Mouse (Mus musculus): Measurements from ENCODE around the gene AI481877. TPM values are rescaled to one million over a fixed set of nuclear protein-coding genes. Genes with fewer than 3 reads are reported as not detected.

Gene AI481877
- polyA plus RNA-seq, 1 experiment from 2014 or later = not detected

GRCm38 (mm10) chr4:59167251-59167847 lies 28.6 kb upstream of the AI481877 start:
- no peaks in the 10 kb centered on the region for H3K36me3 ChIP-seq (ENCODE audit: poor library complexity, severe bottlenecking)
- no peaks in the 10 kb centered on the region for H3K4me1 ChIP-seq
- H3K4me2 ChIP-seq = no peak overlapping the region
- ATAC-seq = no peak
- WGBS = 87% methylated on average over 2 of the region's 2 CpGs
- no peak overlapping the region for H3K27ac ChIP-seq
- no peak overlapping the region for H3K9ac ChIP-seq
- no peak overlapping the region for H3K4me3 ChIP-seq
- H3K9me3 ChIP-seq (replicated peaks) = no peaks in the 10 kb centered on the region
- H3K27me3 ChIP-seq = no peaks in the 10 kb centered on the region

- Histone ChIP-seq H3K27ac (no peak overlapping the region), H3K4me2 (no peak overlapping the region), H3K36me3 (ENCODE audit: poor library complexity, severe bottlenecking) (no peaks in the 10 kb centered on the region), H3K9ac (no peak overlapping the region), H3K4me3 (no peak overlapping the region), H3K4me1 (no peaks in the 10 kb centered on the region), H3K9me3 (replicated peaks) (no peaks in the 10 kb centered on the region), H3K27me3 (no peaks in the 10 kb centered on the region)
- 84% methylated on average over 2 of the region's 2 CpGs for WGBS
- ATAC-seq = no peak
These were observed 25.3 kb upstream of the AI481877 start for GRCm38 (mm10) chr4:59164034-59164433.

DNA sequence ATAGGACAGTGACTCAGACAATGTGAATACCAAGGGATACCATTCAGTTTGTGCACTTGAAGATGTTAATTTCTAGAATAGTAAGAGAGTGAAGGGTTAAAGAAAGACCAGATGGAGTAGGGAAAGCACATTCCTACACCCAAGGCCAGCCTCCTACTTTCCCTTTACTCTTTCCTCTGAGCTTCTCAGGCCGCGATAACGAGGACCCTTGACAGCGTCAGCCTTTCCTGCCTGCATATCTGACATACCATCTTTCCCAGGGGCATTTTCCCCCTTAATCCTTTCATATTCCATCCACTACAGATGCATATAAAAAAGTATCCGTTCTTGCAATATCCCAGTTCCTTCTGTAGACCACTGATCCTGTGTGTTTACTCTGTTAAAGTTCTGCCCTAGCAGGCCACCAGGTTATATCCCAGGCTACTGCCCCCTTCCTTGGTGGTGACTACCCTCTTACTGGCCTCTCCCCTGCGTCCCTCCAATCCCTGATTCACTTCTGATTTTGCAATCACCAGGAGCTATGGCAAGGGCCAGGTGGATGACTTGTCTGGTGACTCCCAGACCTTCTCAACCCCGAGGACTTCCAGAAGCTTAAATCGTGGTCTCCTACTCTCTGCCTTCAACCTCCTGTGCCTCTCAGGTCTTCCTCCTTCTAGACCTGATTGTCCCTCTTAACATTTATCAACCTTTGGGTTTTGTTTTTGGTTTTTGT lies 22.3 kb upstream of the AI481877 start:
- Histone ChIP-seq H3K4me1 (no peaks in the 10 kb centered on the region), H3K27ac (no peak overlapping the region), H3K9ac (no peak overlapping the region), H3K9me3 (replicated peaks) (no peaks in the 10 kb centered on the region), H3K4me3 (no peak overlapping the region), H3K36me3 (ENCODE audit: poor library complexity, severe bottlenecking) (no peaks in the 10 kb centered on the region), H3K4me2 (no peak overlapping the region), H3K27me3 (no peaks in the 10 kb centered on the region)
- 79% methylated on average over 8 of the region's 8 CpGs for WGBS
- no peak for ATAC-seq

DNA sequence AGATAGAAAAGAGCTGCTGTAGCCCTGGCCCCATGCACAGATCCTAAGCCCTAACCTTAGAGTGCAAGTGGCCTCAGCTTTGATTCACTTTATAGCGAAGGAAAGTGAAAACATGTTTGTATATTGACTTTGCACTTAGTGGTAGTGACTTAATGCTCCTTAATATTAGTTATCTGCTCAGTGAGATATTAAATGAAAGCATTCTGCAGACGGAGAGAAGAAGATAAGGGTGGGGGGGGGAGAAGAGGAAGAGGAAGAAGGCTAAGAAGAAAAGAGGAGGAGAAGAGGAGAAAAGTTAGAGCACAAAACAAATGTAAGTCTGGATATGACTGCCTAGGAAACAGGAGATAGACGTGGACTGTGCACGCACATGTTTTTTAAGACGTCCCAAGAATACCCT lies 21.5 kb upstream of the AI481877 start:
- no peak overlapping the region for H3K27ac ChIP-seq
- ATAC-seq = no peak
- no peak overlapping the region for H3K4me3 ChIP-seq
- H3K9ac ChIP-seq = no peak overlapping the region
- no peaks in the 10 kb centered on the region for H3K36me3 ChIP-seq (ENCODE audit: poor library complexity, severe bottlenecking)
- H3K4me1 ChIP-seq = no peaks in the 10 kb centered on the region
- no peaks in the 10 kb centered on the region for H3K27me3 ChIP-seq
- WGBS = 91% methylated on average over 5 of the region's 5 CpGs
- H3K4me2 ChIP-seq = no peak overlapping the region
- no peaks in the 10 kb centered on the region for H3K9me3 ChIP-seq (replicated peaks)

- no peak for ATAC-seq
These were observed 18.9 kb upstream of the AI481877 start for GRCm38 (mm10) chr4:59157654-59158053.

DNA sequence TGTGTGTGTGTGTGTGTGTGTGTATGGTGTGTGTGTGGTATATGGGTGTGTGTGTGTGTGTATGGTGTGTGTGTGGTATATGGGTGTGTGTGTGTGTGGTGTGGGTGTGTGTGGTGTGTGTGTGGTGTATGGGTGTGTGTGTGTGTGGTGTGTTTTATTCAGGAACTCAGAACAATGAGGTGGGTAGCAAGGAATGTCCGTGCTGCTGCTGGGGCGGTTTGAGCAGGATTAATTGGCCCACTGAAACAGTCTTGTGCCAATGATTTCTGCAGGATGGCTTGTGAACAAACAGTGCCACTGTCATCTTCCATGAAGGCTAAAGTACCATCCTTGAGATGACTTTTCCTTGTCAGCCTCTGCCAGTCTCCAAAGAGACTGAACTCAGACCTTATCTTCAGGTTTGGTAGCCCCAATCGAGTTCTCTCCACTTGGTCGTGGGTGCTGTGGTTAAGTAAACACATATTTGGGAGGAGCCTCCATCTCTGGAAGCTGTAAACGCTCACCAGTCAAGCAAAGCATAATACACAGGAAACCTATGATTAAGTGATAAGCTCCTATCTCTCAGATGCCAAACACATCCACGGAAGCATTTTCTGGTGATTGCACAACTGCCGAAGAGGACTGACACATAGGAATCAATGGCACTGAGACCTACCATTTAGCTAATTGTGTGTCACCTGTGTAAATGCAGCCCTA lies 18.3 kb upstream of the AI481877 start:
- Histone ChIP-seq H3K4me2 (no peak overlapping the region), H3K4me3 (no peak overlapping the region), H3K9me3 (replicated peaks) (no peaks in the 10 kb centered on the region), H3K27ac (no peak overlapping the region), H3K36me3 (ENCODE audit: poor library complexity, severe bottlenecking) (no peaks in the 10 kb centered on the region), H3K9ac (no peak overlapping the region), H3K4me1 (0 out of 2 replicates have a peak, but pooled peaks cover 5% of the 10 kb centered on the region), H3K27me3 (no peaks in the 10 kb centered on the region)
- 73% methylated on average over 7 of the region's 7 CpGs for WGBS
- ATAC-seq = no peak

More at GRCm38 (mm10) chr4:59157654-59158053, 18.9 kb upstream of the AI481877 start:
- H3K4me1 ChIP-seq = 0 out of 2 replicates have a peak, but pooled peaks cover 5% of the 10 kb centered on the region
- no peaks in the 10 kb centered on the region for H3K9me3 ChIP-seq (replicated peaks)
- H3K4me2 ChIP-seq = no peak overlapping the region
- no peak overlapping the region for H3K4me3 ChIP-seq
- no peaks in the 10 kb centered on the region for H3K36me3 ChIP-seq (ENCODE audit: poor library complexity, severe bottlenecking)
- no peak overlapping the region for H3K9ac ChIP-seq
- no peaks in the 10 kb centered on the region for H3K27me3 ChIP-seq
- no peak overlapping the region for H3K27ac ChIP-seq
- WGBS = 63% methylated on average over 2 of the region's 2 CpGs

- no peaks in the 10 kb centered on the region for H3K27me3 ChIP-seq
- no peak for ATAC-seq
- H3K9ac ChIP-seq = no peak overlapping the region
- H3K4me3 ChIP-seq = no peak overlapping the region
- no peaks in the 10 kb centered on the region for H3K9me3 ChIP-seq (replicated peaks)
- WGBS = 71% methylated on average over 1 of the region's 1 CpGs
- no peaks in the 10 kb centered on the region for H3K36me3 ChIP-seq (ENCODE audit: poor library complexity, severe bottlenecking)
- H3K27ac ChIP-seq = no peak overlapping the region
- H3K4me1 ChIP-seq = 0 out of 2 replicates have a peak, but pooled peaks cover 5% of the 10 kb centered on the region
- no peak overlapping the region for H3K4me2 ChIP-seq
These were observed 13.2 kb upstream of the AI481877 start for GRCm38 (mm10) chr4:59151953-59152352.

- Histone ChIP-seq H3K4me1 (0 out of 2 replicates have a peak, but pooled peaks cover 5% of the 10 kb centered on the region), H3K36me3 (ENCODE audit: poor library complexity, severe bottlenecking) (no peaks in the 10 kb centered on the region), H3K4me2 (no peak overlapping the region), H3K4me3 (no peak overlapping the region), H3K9me3 (replicated peaks) (no peaks in the 10 kb centered on the region), H3K27ac (no peak overlapping the region), H3K27me3 (no peaks in the 10 kb centered on the region), H3K9ac (no peak overlapping the region)
- WGBS = 78% methylated on average over 5 of the region's 5 CpGs
- no peak for ATAC-seq
These were observed 12.1 kb upstream of the AI481877 start for GRCm38 (mm10) chr4:59150907-59151306.

DNA sequence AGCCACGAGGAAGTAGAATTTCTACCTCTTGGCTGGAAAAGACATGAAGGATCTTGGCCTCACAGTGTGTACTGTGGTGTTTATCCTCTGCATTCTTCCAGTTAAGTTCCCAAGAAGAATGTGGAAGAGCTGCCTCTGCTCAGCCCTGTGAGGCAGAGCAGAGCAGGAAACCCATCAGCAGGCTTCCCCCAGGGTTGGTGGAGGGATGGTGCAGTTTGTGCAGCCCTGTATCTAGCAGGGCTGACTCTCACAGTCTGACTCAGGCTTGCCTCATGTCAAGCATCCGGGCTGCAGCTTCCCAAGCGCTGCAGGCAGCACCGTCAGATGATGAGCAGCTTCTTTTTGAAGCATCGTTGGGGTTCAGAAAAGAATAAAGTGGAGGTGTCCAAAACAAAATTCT lies 10.3 kb upstream of the AI481877 start:
- Histone ChIP-seq H3K4me1 (0 out of 2 replicates have a peak, but pooled peaks cover 1% of the 10 kb centered on the region), H3K9me3 (replicated peaks) (no peaks in the 10 kb centered on the region), H3K27me3 (no peaks in the 10 kb centered on the region), H3K36me3 (ENCODE audit: poor library complexity, severe bottlenecking) (no peaks in the 10 kb centered on the region), H3K27ac (no peak overlapping the region), H3K4me2 (no peak overlapping the region), H3K9ac (no peak overlapping the region), H3K4me3 (no peak overlapping the region)
- no peak for ATAC-seq
- 83% methylated on average over 5 of the region's 5 CpGs for WGBS

GRCm38 (mm10) chr4:59128935-59129334 lies 9.8 kb downstream of the AI481877 start:
- Histone ChIP-seq H3K9me3 (replicated peaks) (no peaks in the 10 kb centered on the region), H3K9ac (no peak overlapping the region), H3K27me3 (no peaks in the 10 kb centered on the region), H3K27ac (no peak overlapping the region), H3K4me3 (no peak overlapping the region), H3K36me3 (ENCODE audit: poor library complexity, severe bottlenecking) (no peaks in the 10 kb centered on the region), H3K4me2 (no peak overlapping the region), H3K4me1 (no peaks in the 10 kb centered on the region)
- WGBS = 92% methylated on average over 4 of the region's 4 CpGs
- ATAC-seq = no peak

- Histone ChIP-seq H3K27ac (no peak overlapping the region), H3K9ac (no peak overlapping the region), H3K4me3 (no peak overlapping the region), H3K27me3 (no peaks in the 10 kb centered on the region), H3K36me3 (ENCODE audit: poor library complexity, severe bottlenecking) (no peaks in the 10 kb centered on the region), H3K4me2 (no peak overlapping the region), H3K4me1 (no peaks in the 10 kb centered on the region), H3K9me3 (replicated peaks) (no peaks in the 10 kb centered on the region)
- no peak for ATAC-seq
- WGBS = 79% methylated on average over 1 of the region's 1 CpGs
These were observed 13.7 kb downstream of the AI481877 start for GRCm38 (mm10) chr4:59125053-59125452.

DNA sequence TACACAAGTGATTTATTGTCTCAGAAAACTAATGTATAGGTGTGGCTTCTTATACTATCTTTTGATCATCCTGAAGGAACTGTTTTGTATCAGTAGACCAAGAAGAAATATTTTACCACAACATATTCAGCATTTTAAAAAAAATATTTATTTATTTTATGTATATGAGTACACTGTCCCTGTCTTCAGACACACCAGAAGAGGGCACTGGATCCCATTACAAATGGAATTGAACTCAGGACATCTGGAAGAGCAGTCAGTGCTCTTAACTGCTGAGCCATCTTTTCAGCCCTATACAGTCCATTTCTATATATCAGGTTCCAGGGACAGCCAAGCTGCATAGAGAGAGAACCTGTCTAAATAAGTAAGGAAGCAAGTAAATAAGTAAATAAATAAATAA lies 15.2 kb downstream of the AI481877 start:
- Histone ChIP-seq H3K4me2 (no peak overlapping the region), H3K36me3 (ENCODE audit: poor library complexity, severe bottlenecking) (no peaks in the 10 kb centered on the region), H3K9me3 (replicated peaks) (no peaks in the 10 kb centered on the region), H3K27me3 (no peaks in the 10 kb centered on the region), H3K4me1 (no peaks in the 10 kb centered on the region), H3K9ac (no peak overlapping the region), H3K4me3 (no peak overlapping the region), H3K27ac (no peak overlapping the region)
- ATAC-seq = no peak
